Mouse (Mus musculus) hindbrain, embryonic 13.5 days (tissue): ENCODE measurements at regions not wholly inside any gene's neighbourhood (a gene's known extent, or its start where the extent isn't known, plus 50 kb on each side); places are given as distances from the start of the nearest gene placed in this dataset.

Source experiments
- ATAC-seq: fragments of 200-750 bp; cut with Nextera tagmentation; 2 replicates; pipeline ENCODE4 v1.8.0; 2017; ENCODE audit warnings: moderate TSS enrichment; ENCODE audit not compliant: low FRiP score
- H3K27ac ChIP-seq: fragments of 300-500 bp; sonication (generic); 2 replicates; pipeline ENCODE4 v1.5.1; 2015; ENCODE audit warnings: inconsistent platforms, mild to moderate bottlenecking, moderate library complexity
- H3K27me3 ChIP-seq: fragments of 300-500 bp; sonication (generic); 2 replicates; pipeline ENCODE4 v1.6.1; 2015; ENCODE audit warnings: mild to moderate bottlenecking, inconsistent platforms
- H3K36me3 ChIP-seq: fragments of 300-500 bp; sonication (generic); 2 replicates; pipeline ENCODE4 v1.6.1; 2015; ENCODE audit warnings: mild to moderate bottlenecking, inconsistent platforms
- H3K4me1 ChIP-seq: fragments of 300-500 bp; sonication (generic); replicated peaks from 2 replicates; pipeline ENCODE4 v1.6.1; 2015; ENCODE audit warnings: inconsistent platforms
- H3K4me2 ChIP-seq: fragments of 300-500 bp; sonication (generic); 2 replicates; pipeline ENCODE4 v1.6.1; 2015; ENCODE audit warnings: inconsistent platforms, mild to moderate bottlenecking, moderate library complexity
- H3K4me3 ChIP-seq: fragments of 300-500 bp; sonication (generic); 2 replicates; pipeline ENCODE4 v1.5.1; 2015; ENCODE audit warnings: mild to moderate bottlenecking, inconsistent platforms
- H3K9ac ChIP-seq: fragments of 300-500 bp; sonication (generic); 2 replicates; pipeline ENCODE4 v1.6.1; 2015; ENCODE audit warnings: mild to moderate bottlenecking, inconsistent platforms
- H3K9me3 ChIP-seq: fragments of 300-500 bp; sonication (generic); 2 replicates; pipeline ENCODE4 v1.6.1; 2016; ENCODE audit warnings: inconsistent platforms
- WGBS: fragments of 180-500 bp; shearing (Covaris S2); methylation state at CpG from one replicate; pipeline ENCODE4 v1.1.7; 2015; 5-methylcytosine and 5-hydroxymethylcytosine counted together

DNA sequence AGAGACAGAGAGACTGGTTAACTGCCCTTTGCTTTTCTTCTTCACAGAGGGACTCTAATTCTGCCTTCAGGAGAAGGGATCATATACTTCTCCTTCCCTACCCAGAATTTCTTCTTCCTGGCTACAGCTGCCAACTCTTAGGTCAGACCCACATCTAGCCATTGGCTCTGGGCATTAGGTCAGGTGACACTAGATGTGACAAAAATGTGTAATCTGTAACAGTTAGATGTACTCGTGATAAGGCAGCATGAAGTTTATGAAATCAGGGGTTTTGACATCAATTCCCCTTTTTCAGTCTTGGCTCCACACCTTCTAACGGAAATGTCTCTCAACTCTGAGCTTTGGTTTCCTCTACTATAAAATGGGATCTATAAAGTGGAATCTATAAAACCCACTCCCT is 428.4 kb downstream of the Bmper start:
- Histone ChIP-seq H3K9me3 (no peaks in the 10 kb centered on the region), H3K27me3 (no peaks in the 10 kb centered on the region), H3K4me2 (no peak overlapping the region), H3K27ac (no peak overlapping the region), H3K9ac (no peak overlapping the region), H3K4me1 (no peaks in the 10 kb centered on the region), H3K36me3 (no peaks in the 10 kb centered on the region), H3K4me3 (no peak overlapping the region)
- 92% methylated on average over 2 of the region's 2 CpGs for WGBS
- no peak for ATAC-seq

- H3K9ac ChIP-seq, result no peak overlapping the region
- H3K9me3 ChIP-seq, result no peaks in the 10 kb centered on the region
- H3K36me3 ChIP-seq, result no peaks in the 10 kb centered on the region
- no peak overlapping the region for H3K4me3 ChIP-seq
- no peak for ATAC-seq
- no peak overlapping the region for H3K4me2 ChIP-seq
- 70% methylated on average over 2 of the region's 2 CpGs for WGBS
- no peak overlapping the region for H3K27ac ChIP-seq
- H3K27me3 ChIP-seq, result no peaks in the 10 kb centered on the region
- no peaks in the 10 kb centered on the region for H3K4me1 ChIP-seq
Observed at GRCm38 (mm10) chr9:23653086-23653485, 430.2 kb downstream of the Bmper start.

- no peak overlapping the region for H3K27ac ChIP-seq
- H3K4me2 ChIP-seq, result no peak overlapping the region
- H3K36me3 ChIP-seq, result no peaks in the 10 kb centered on the region
- ATAC-seq, result no peak
- H3K9ac ChIP-seq, result no peak overlapping the region
- H3K4me1 ChIP-seq, result no peaks in the 10 kb centered on the region
- no peak overlapping the region for H3K4me3 ChIP-seq
- no peaks in the 10 kb centered on the region for H3K9me3 ChIP-seq
- H3K27me3 ChIP-seq, result no peaks in the 10 kb centered on the region
- WGBS, result 93% methylated on average over 1 of the region's 1 CpGs
Observed at GRCm38 (mm10) chr9:23654777-23655176, 431.9 kb downstream of the Bmper start.

DNA sequence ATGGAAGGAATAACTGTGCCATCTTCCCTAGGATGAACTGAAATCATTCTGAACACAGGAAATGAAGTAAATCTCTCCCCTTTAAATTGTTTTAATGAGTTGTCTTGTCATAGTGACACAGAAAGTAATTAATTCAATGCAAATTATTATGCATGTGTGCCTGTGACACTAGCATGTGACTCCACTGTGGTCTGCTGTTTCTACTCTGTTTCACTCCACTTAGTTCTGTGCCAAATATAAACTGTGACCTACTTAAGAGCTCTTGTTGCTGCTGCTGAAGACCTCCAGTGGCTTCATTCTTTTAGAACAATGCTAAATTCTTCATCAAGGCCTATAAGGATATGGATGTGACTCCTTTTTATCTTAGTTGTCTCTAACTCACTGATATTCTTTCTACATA is 431.8 kb upstream of the Npsr1 start:
- Histone ChIP-seq H3K36me3 (no peaks in the 10 kb centered on the region), H3K4me2 (no peak overlapping the region), H3K27me3 (no peaks in the 10 kb centered on the region), H3K4me1 (no peaks in the 10 kb centered on the region), H3K9me3 (no peaks in the 10 kb centered on the region), H3K4me3 (no peak overlapping the region), H3K9ac (no peak overlapping the region), H3K27ac (no peak overlapping the region)
- no peak for ATAC-seq

DNA sequence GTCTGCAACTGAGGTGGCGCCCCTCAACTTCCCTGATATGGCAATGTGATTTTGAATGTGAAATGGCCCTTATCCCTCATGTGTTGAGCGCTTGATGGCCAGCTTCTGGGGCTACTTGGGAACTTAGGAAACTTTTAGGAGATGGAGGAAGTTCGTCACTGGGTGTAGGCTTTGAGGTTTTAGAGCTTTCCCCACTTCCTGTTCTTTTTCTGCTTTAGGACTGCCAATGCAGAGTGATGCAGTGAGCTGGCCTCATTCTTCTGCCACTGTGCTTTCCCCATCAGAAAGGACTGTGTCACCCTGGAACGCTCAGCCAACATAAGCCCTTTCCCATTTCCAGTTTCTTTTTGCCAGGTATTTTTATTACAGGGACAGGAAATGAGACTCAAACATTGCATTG is 428.6 kb upstream of the Npsr1 start:
- no peaks in the 10 kb centered on the region for H3K27me3 ChIP-seq
- H3K4me3 ChIP-seq, result no peak overlapping the region
- H3K9me3 ChIP-seq, result no peaks in the 10 kb centered on the region
- no peaks in the 10 kb centered on the region for H3K4me1 ChIP-seq
- H3K9ac ChIP-seq, result no peak overlapping the region
- H3K27ac ChIP-seq, result no peak overlapping the region
- no peak overlapping the region for H3K4me2 ChIP-seq
- no peaks in the 10 kb centered on the region for H3K36me3 ChIP-seq
- no peak for ATAC-seq
- 90% methylated on average over 4 of the region's 4 CpGs for WGBS

GRCm38 (mm10) chr9:23670642-23671041 is 427.2 kb upstream of the Npsr1 start:
- Histone ChIP-seq H3K9me3 (no peaks in the 10 kb centered on the region), H3K27ac (no peak overlapping the region), H3K4me3 (no peak overlapping the region), H3K9ac (no peak overlapping the region), H3K27me3 (no peaks in the 10 kb centered on the region), H3K4me2 (no peak overlapping the region), H3K4me1 (no peaks in the 10 kb centered on the region), H3K36me3 (no peaks in the 10 kb centered on the region)
- no peak for ATAC-seq
- WGBS, result 55% methylated on average over 5 of the region's 5 CpGs

DNA sequence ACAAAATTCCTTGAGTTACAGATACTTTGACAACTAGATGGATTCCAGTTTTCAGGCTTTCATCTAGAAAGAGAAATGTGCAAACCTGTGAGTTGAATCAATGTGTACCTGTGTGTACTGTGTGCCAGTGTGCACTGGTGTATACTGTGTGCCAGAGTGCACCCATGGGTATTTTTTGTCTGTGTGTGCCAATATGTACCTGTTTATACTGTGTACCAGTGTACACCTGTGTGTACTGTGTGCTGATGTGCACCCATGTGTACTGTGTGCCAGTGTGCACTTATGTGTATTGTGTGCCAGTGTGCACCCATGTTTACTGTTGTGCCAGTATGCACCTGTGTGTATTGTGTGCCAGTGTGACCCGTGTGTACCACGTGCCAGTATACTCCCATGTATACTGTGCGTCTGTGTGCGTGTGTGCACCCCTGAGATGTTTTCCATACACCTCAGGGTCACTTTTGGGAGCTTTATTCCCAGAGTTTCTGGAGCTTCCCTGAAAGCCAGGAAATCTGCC is 424.4 kb upstream of the Npsr1 start:
- no peaks in the 10 kb centered on the region for H3K27me3 ChIP-seq
- H3K9me3 ChIP-seq, result no peaks in the 10 kb centered on the region
- 95% methylated on average over 4 of the region's 4 CpGs for WGBS
- H3K4me3 ChIP-seq, result no peak overlapping the region
- ATAC-seq, result peak; percentile 24; the same call in 1 of the 2 replicates
- H3K4me1 ChIP-seq, result no peaks in the 10 kb centered on the region
- no peak overlapping the region for H3K27ac ChIP-seq
- no peaks in the 10 kb centered on the region for H3K36me3 ChIP-seq
- no peak overlapping the region for H3K9ac ChIP-seq
- no peak overlapping the region for H3K4me2 ChIP-seq

DNA sequence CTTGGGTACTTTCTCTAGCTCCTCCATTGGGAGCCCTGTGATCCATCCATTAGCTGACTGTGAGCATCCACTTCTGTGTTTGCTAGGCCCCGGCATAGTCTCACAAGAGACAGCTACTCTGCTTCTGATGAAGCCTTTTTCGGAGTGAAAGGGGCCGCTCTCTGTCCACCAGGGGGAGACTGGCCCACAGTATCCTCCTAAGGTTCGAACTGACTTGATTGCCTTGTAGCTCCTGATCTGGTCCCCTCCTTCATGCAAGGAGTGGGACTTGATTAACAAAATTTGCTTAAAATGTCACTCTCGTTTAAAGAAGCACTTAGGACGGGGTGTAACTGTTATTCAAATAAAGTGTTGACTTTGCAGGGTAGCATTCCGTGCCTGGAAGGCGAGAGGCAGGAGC is 423.0 kb upstream of the Npsr1 start:
- Histone ChIP-seq H3K4me1 (no peaks in the 10 kb centered on the region), H3K9ac (no peak overlapping the region), H3K9me3 (no peaks in the 10 kb centered on the region), H3K4me2 (no peak overlapping the region), H3K27me3 (no peaks in the 10 kb centered on the region), H3K27ac (no peak overlapping the region), H3K36me3 (no peaks in the 10 kb centered on the region), H3K4me3 (no peak overlapping the region)
- WGBS, result 48% methylated on average over 8 of the region's 8 CpGs
- ATAC-seq, result peak; percentile 39; the same call in 1 of the 2 replicates

DNA sequence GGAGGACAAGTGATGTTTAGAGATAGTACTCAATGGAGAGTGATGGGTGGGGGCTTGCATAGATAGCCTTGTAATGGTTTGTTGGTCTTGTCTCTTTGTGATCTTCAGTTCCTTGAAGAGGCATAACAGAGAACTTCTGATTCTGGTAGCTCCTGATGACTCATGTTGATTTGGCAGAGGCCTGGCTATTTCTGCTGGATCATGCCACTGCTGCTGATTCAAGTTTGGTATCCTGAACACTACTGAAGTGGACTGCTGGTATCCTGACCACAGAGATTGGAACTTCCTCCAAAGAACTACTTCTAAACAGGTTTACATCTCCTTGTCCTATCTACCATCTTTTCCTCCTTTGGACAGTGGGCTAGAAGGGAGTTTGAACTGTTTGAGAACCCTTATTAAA is 408.3 kb upstream of the Npsr1 start:
- Histone ChIP-seq H3K4me1 (peaks cover 3% of the 10 kb centered on the region; the same call in 1 of the 2 replicates), H3K4me3 (no peak overlapping the region), H3K9ac (no peak overlapping the region), H3K9me3 (0 out of 2 replicates have a peak, but pooled peaks cover 2% of the 10 kb centered on the region), H3K27ac (no peak overlapping the region), H3K4me2 (no peak overlapping the region), H3K27me3 (no peaks in the 10 kb centered on the region), H3K36me3 (no peaks in the 10 kb centered on the region)
- no peak for ATAC-seq

- no peak overlapping the region for H3K4me3 ChIP-seq
- H3K4me2 ChIP-seq, result no peak overlapping the region
- no peaks in the 10 kb centered on the region for H3K36me3 ChIP-seq
- H3K9ac ChIP-seq, result no peak overlapping the region
- peak; percentile 57 for ATAC-seq
- no peak overlapping the region for H3K27ac ChIP-seq
- H3K9me3 ChIP-seq, result no peaks in the 10 kb centered on the region
- H3K4me1 ChIP-seq, result peaks cover 3% of the 10 kb centered on the region; the same call in 1 of the 2 replicates
- H3K27me3 ChIP-seq, result no peaks in the 10 kb centered on the region
- 55% methylated on average over 8 of the region's 8 CpGs for WGBS
Observed at GRCm38 (mm10) chr9:23692768-23693441, 404.9 kb upstream of the Npsr1 start.

- no peaks in the 10 kb centered on the region for H3K27me3 ChIP-seq
- H3K9ac ChIP-seq, result no peak overlapping the region
- 44% methylated on average over 1 of the region's 1 CpGs for WGBS
- no peaks in the 10 kb centered on the region for H3K9me3 ChIP-seq
- peak; percentile 36; the same call in 1 of the 2 replicates for ATAC-seq
- H3K4me3 ChIP-seq, result no peak overlapping the region
- H3K4me2 ChIP-seq, result no peak overlapping the region
- H3K36me3 ChIP-seq, result no peaks in the 10 kb centered on the region
- no peak overlapping the region for H3K27ac ChIP-seq
- peaks cover 3% of the 10 kb centered on the region; the same call in 1 of the 2 replicates for H3K4me1 ChIP-seq
Observed at GRCm38 (mm10) chr9:23693442-23693829, 404.4 kb upstream of the Npsr1 start.

- no peak for ATAC-seq
- Histone ChIP-seq H3K27me3 (no peaks in the 10 kb centered on the region), H3K27ac (no peak overlapping the region), H3K36me3 (no peaks in the 10 kb centered on the region), H3K4me2 (no peak overlapping the region), H3K4me3 (no peak overlapping the region), H3K9me3 (no peaks in the 10 kb centered on the region), H3K9ac (no peak overlapping the region), H3K4me1 (peaks cover 3% of the 10 kb centered on the region; the same call in 1 of the 2 replicates)
- 87% methylated on average over 2 of the region's 2 CpGs for WGBS
Observed at GRCm38 (mm10) chr9:23694481-23694880, 403.3 kb upstream of the Npsr1 start.

DNA sequence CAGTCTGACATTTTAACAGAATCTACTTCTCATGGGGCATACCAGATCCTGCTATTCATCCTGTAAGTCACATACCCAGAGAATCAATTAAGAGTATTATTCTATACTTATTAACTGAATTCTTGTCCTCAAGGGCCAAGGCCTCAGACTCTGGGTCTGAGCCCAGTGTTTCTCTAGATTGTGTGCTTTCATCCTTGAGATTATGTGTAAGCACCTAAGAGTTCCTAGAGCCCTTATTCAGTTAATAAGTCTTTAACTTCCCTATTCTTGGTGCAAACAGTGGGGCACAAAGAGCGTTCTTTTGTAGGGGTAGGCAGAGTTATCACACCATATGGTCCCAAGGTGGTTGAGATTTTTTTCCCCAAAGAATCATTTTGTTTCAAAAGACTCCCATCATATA is 397.2 kb upstream of the Npsr1 start:
- H3K27me3 ChIP-seq, result no peaks in the 10 kb centered on the region

More for the DNA sequence above, 397.2 kb upstream of the Npsr1 start:
- no peaks in the 10 kb centered on the region for H3K4me1 ChIP-seq
- no peak overlapping the region for H3K27ac ChIP-seq
- H3K4me3 ChIP-seq, result no peak overlapping the region
- no peaks in the 10 kb centered on the region for H3K36me3 ChIP-seq
- no peak overlapping the region for H3K9ac ChIP-seq
- ATAC-seq, result no peak
- no peak overlapping the region for H3K4me2 ChIP-seq
- WGBS, result 91% methylated on average over 1 of the region's 1 CpGs
- no peaks in the 10 kb centered on the region for H3K9me3 ChIP-seq
